Mouse (Mus musculus) intestine, embryonic 14.5 days (tissue): ENCODE measurements at regions not wholly inside any gene's neighbourhood (a gene's known extent, or its start where the extent isn't known, plus 50 kb on each side); places are given as distances from the start of the nearest gene placed in this dataset.

Experiments used
- ATAC-seq: fragments of 200-750 bp; cut with Nextera tagmentation; replicated peaks from 2 replicates; pipeline ENCODE4 v1.8.0; 2017; ENCODE audit warnings: low read depth, moderate number of reproducible peaks, moderate TSS enrichment, moderate library complexity; ENCODE audit not compliant: low FRiP score, low TSS enrichment
- DNase-seq: peaks from one replicate; pipeline ENCODE4 v3.0.0-alpha.2; 2018; ENCODE audit warnings: low spot score
- H3K27ac ChIP-seq: fragments of 300-500 bp; sonication (generic); 2 replicates; pipeline ENCODE4 v1.5.1; 2014; ENCODE audit warnings: low read depth, mild to moderate bottlenecking, control low read depth
- H3K27me3 ChIP-seq: fragments of 300-500 bp; sonication (generic); replicated peaks from 2 replicates; pipeline ENCODE4 v1.6.1; 2014; ENCODE audit warnings: low read length, control low read depth; ENCODE audit not compliant: control insufficient read depth, insufficient read depth
- H3K36me3 ChIP-seq: fragments of 300-500 bp; sonication (generic); 2 replicates; pipeline ENCODE4 v1.6.1; 2014; ENCODE audit warnings: low read length, control low read depth; ENCODE audit not compliant: control insufficient read depth, insufficient read depth
- H3K4me1 ChIP-seq: fragments of 300-500 bp; sonication (generic); replicated peaks from 2 replicates; pipeline ENCODE4 v1.6.1; 2014; ENCODE audit warnings: low read length, control low read depth, mixed read lengths; ENCODE audit not compliant: control insufficient read depth, insufficient read depth
- H3K4me2 ChIP-seq: fragments of 300-500 bp; sonication (generic); 2 replicates; pipeline ENCODE4 v1.6.1; 2014; ENCODE audit warnings: low read length
- H3K4me3 ChIP-seq: fragments of 300-500 bp; sonication (generic); 2 replicates; pipeline ENCODE4 v1.5.1; 2014; ENCODE audit warnings: low read depth, low read length, control low read depth, mixed read lengths
- H3K9ac ChIP-seq: fragments of 300-500 bp; sonication (generic); 2 replicates; pipeline ENCODE4 v1.6.1; 2014; ENCODE audit warnings: mild to moderate bottlenecking, low read length
- H3K9me3 ChIP-seq: fragments of 300-500 bp; sonication (generic); 2 replicates; pipeline ENCODE4 v1.6.1; 2016; ENCODE audit warnings: low read length, control low read depth; ENCODE audit not compliant: control insufficient read depth
- WGBS: fragments of 180-500 bp; shearing (Covaris S2); extraction: QIAGEN DNeasy Blood & Tissue Kit; methylation state at CpG from one replicate; pipeline ENCODE4 v1.1.7; 2014; 5-methylcytosine and 5-hydroxymethylcytosine counted together

- Histone ChIP-seq H3K9ac (no peak overlapping the region), H3K4me2 (no peak overlapping the region), H3K4me3 (no peak overlapping the region), H3K27ac (no peak overlapping the region), H3K9me3 (no peaks in the 10 kb centered on the region), H3K36me3 (no peaks in the 10 kb centered on the region), H3K4me1 (no peaks in the 10 kb centered on the region), H3K27me3 (no peaks in the 10 kb centered on the region)
- DNase-seq = no peak
- ATAC-seq = no peak
- 69% methylated on average over 1 of the region's 1 CpGs for WGBS
Observed at GRCm38 (mm10) chr11:48558053-48558452, 242.1 kb upstream of the Rack1 start.

DNA sequence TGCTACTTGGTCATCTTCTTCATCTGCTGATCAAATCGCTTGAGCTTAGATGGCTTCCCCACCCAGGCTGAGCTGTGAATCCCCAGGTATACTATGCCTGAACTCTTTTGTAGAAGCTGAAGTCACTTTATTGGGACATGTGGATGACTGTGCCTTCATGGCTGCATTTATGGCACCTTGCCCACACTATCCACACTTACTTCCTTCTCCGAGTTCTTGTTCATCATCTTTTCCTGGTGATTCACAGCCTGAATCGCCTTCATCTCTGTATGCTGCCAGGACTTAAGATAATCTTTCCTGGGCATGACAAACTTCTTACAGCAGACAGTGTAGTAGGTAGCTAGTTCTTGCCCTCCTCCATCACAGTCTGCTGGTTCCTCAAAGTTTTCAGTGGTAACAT is 248.1 kb upstream of the Rack1 start:
- no peaks in the 10 kb centered on the region for H3K36me3 ChIP-seq
- no peak overlapping the region for H3K4me3 ChIP-seq
- 88% methylated on average over 3 of the region's 3 CpGs for WGBS
- ATAC-seq (no peak), DNase-seq (no peak)
- H3K4me1 ChIP-seq = no peaks in the 10 kb centered on the region
- H3K9ac ChIP-seq = no peak overlapping the region
- H3K9me3 ChIP-seq = no peaks in the 10 kb centered on the region
- H3K4me2 ChIP-seq = no peak overlapping the region
- no peak overlapping the region for H3K27ac ChIP-seq
- no peaks in the 10 kb centered on the region for H3K27me3 ChIP-seq

DNA sequence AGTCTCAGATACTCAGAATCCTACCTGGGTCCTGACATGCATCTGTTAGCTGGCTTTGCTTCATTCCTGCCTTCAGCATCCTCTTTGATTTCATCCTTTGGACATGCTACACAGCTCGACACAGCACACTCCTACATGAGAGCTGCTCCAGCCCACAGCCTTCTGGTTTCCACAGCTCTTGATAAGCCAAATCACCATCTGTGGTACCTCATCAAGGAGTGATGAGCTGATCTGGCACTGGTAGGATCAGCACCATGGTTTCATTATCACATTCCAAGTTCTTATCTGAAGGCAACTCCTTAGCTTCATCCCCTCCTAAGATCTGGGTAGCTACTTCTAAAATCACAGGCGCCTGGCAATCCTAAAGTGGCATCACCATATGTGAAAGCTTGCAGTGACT is 248.9 kb upstream of the Rack1 start:
- Histone ChIP-seq H3K27me3 (no peaks in the 10 kb centered on the region), H3K27ac (no peak overlapping the region), H3K9me3 (no peaks in the 10 kb centered on the region), H3K4me1 (no peaks in the 10 kb centered on the region), H3K4me3 (no peak overlapping the region), H3K4me2 (no peak overlapping the region), H3K9ac (no peak overlapping the region), H3K36me3 (no peaks in the 10 kb centered on the region)
- WGBS = 93% methylated on average over 2 of the region's 2 CpGs
- DNase-seq (no peak), ATAC-seq (no peak)

- Histone ChIP-seq H3K9ac (no peak overlapping the region), H3K4me1 (no peaks in the 10 kb centered on the region), H3K36me3 (no peaks in the 10 kb centered on the region), H3K27ac (no peak overlapping the region), H3K27me3 (no peaks in the 10 kb centered on the region), H3K9me3 (no peaks in the 10 kb centered on the region), H3K4me2 (no peak overlapping the region), H3K4me3 (no peak overlapping the region)
- WGBS = 71% methylated on average over 3 of the region's 3 CpGs
- no peak for DNase-seq
- ATAC-seq = no peak
Observed at GRCm38 (mm10) chr11:48526316-48526715, 273.8 kb upstream of the Rack1 start.

- no peak for ATAC-seq
Observed at GRCm38 (mm10) chr11:48525517-48525916, 274.6 kb upstream of the Rack1 start.

DNA sequence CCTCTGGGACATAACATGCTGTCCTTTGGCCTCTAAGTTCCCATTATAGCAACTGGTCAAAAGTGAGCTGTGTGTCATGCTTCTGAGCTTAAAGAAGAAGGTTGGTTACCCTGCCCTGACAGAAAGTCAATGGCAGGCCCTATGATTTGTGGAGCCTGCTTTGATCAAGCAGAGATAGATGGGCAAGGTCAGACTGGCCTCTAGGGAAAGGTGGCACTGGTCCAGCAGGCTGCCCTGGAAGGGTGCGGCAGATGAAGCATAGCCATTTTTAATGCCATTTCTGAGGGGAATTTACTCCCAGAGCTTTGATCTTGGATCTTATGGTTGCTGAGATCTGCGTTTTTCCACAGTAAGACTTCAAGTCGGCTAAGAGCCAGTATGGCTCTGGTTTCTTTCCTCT is 293.2 kb upstream of the Rack1 start:
- H3K4me3 ChIP-seq = no peak overlapping the region

More at GRCm38 (mm10) chr11:48525517-48525916, 274.6 kb upstream of the Rack1 start:
- Histone ChIP-seq H3K4me2 (no peak overlapping the region), H3K27me3 (no peaks in the 10 kb centered on the region), H3K27ac (no peak overlapping the region), H3K4me1 (no peaks in the 10 kb centered on the region), H3K4me3 (no peak overlapping the region), H3K36me3 (no peaks in the 10 kb centered on the region), H3K9me3 (no peaks in the 10 kb centered on the region), H3K9ac (no peak overlapping the region)
- WGBS = 77% methylated on average over 5 of the region's 5 CpGs
- no peak for DNase-seq

DNA sequence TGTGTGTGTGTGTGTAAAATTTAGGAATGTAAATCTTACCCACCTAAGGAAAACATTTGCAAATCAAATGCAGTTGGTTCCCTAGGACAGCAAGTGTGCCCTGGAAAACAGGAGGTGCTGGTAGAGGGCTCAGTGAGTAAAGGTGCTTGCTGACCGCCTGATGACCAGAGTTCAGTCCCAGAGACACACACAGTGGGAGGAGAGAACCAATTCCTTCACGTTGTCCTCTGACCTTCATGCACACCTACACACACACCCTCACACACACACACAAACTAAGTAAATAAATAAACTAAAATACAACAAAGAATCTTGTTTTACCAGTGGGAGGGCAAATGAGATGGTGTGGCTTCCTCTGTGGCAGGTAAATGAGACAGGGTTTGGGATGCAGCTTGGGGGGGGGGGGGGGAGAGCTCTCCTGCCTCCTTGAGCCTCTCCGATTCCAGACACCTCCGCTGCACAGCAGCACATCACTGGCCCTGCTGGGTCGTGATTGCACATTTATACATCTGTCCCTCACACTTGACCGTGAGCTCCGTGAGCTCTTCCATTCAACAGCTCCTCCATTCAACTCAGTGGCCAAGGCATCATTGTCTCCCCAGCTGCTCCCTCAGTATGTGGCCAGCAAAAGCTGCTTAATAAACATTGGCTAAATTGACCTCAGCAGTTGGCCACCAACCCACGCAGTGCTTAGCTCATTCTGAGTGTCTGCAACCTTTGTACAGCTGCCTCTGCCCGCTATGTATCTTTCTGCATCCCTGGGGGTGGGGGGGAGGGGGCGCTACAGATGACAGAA is 297.9 kb upstream of the Rack1 start:
- 58% methylated on average over 10 of the region's 10 CpGs for WGBS
- no peaks in the 10 kb centered on the region for H3K9me3 ChIP-seq
- DNase-seq = no peak

More for the DNA sequence above, 293.2 kb upstream of the Rack1 start:
- Histone ChIP-seq H3K4me1 (no peaks in the 10 kb centered on the region), H3K9ac (no peak overlapping the region), H3K27me3 (no peaks in the 10 kb centered on the region), H3K4me2 (no peak overlapping the region), H3K36me3 (no peaks in the 10 kb centered on the region), H3K9me3 (no peaks in the 10 kb centered on the region), H3K27ac (no peak overlapping the region)
- 67% methylated on average over 3 of the region's 3 CpGs for WGBS
- DNase-seq = no peak
- ATAC-seq = no peak

DNA sequence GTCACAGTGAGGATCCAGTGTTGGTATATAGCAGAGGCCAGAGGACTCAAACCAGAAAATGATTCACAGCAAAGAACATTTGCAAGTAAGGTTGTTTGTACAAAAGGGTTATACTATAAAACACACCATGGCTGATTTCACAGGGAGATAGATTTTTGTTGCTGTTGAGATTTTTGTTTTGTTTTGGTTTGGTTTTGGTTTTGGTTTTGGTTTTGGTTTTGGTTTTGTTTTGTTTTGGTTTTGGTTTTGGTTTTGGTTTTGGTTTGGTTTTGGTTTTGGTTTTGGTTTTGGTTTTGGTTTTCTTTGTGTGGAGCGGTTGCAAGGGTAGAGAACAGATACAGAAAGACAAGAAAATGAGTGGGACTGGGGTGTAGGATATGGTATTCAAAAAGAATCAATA is 301.1 kb upstream of the Rack1 start:
- Histone ChIP-seq H3K4me2 (no peak overlapping the region), H3K36me3 (no peaks in the 10 kb centered on the region), H3K27ac (no peak overlapping the region), H3K27me3 (no peaks in the 10 kb centered on the region), H3K9ac (no peak overlapping the region), H3K9me3 (no peaks in the 10 kb centered on the region), H3K4me1 (no peaks in the 10 kb centered on the region), H3K4me3 (no peak overlapping the region)
- ATAC-seq (no peak), DNase-seq (no peak)
- WGBS = 76% methylated on average over 1 of the region's 1 CpGs

More for the DNA sequence above, 297.9 kb upstream of the Rack1 start:
- no peak for ATAC-seq
- no peak overlapping the region for H3K27ac ChIP-seq
- H3K9ac ChIP-seq = no peak overlapping the region
- no peaks in the 10 kb centered on the region for H3K36me3 ChIP-seq
- H3K4me1 ChIP-seq = no peaks in the 10 kb centered on the region
- H3K27me3 ChIP-seq = no peaks in the 10 kb centered on the region
- H3K4me2 ChIP-seq = no peak overlapping the region
- no peak overlapping the region for H3K4me3 ChIP-seq

DNA sequence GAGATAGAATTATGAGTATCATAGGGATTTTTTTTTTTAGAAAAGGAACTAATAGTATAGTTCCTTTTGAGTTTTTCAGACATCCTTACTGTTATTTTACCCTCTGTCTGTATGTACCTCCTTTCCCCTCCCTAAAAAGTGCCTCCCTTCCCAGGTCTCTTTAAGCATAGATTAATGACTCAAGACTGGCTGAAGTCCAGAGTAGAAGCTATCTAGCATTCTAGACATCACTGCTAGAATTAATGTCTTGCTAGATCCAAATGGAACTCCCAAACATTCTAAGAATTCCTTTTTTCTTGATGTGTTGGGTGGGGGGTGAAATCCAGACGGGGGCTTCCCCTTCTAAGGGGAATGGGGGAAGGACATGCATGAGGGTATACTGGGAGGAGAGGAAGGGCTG is 311.8 kb upstream of the Rack1 start:
- Histone ChIP-seq H3K4me3 (no peak overlapping the region), H3K36me3 (no peaks in the 10 kb centered on the region), H3K27ac (no peak overlapping the region), H3K4me1 (no peaks in the 10 kb centered on the region), H3K9me3 (no peaks in the 10 kb centered on the region), H3K9ac (no peak overlapping the region), H3K4me2 (no peak overlapping the region), H3K27me3 (no peaks in the 10 kb centered on the region)
- 42% methylated on average over 1 of the region's 1 CpGs for WGBS
- no peak for ATAC-seq
- no peak for DNase-seq
